Mouse (Mus musculus): ENCODE measurements at regions not wholly inside any gene's neighbourhood (a gene's known extent, or its start where the extent isn't known, plus 50 kb on each side); places are given as distances from the start of the nearest gene placed in this dataset.
A peak's percentile ranks its signal among the peaks of the same experiment; 100 is the strongest.

- Histone ChIP-seq H3K9me3 (ENCODE audit: low read length) (no peaks in the 10 kb centered on the region), H3K36me3 (ENCODE audit: insufficient read depth, low read length) (no peaks in the 10 kb centered on the region), H3K4me1 (replicated peaks; ENCODE audit: low read depth, low read length) (peaks cover 3% of the 10 kb centered on the region; the same call in 1 of the 2 replicates), H3K4me3 (replicated peaks; ENCODE audit: low read length) (no peak overlapping the region), H3K27me3 (ENCODE audit: insufficient read depth, low read length) (no peaks in the 10 kb centered on the region)
- TF ChIP-seq POU5F1 (IDR thresholded peaks at IDR 0.05; ENCODE audit: borderline replicate concordance, low read length) (no peak), NANOG (IDR thresholded peaks at IDR 0.05; ENCODE audit: borderline replicate concordance, low read length) (no peak), CTCF (conservative IDR thresholded peaks at IDR 0.05; ENCODE audit: low read length) (no peak)
Measured at GRCm38 (mm10) chr13:103683169-103683568, 91.2 kb downstream of the Srek1 start.

- no peak for TF ChIP-seq CTCF (conservative IDR thresholded peaks at IDR 0.05; ENCODE audit: low read length)
- no peak for TF ChIP-seq POU5F1 (IDR thresholded peaks at IDR 0.05; ENCODE audit: borderline replicate concordance, low read length)
- TF ChIP-seq NANOG (IDR thresholded peaks at IDR 0.05; ENCODE audit: borderline replicate concordance, low read length) = no peak
- Histone ChIP-seq H3K4me1 (replicated peaks; ENCODE audit: low read depth, low read length) (peaks cover 3% of the 10 kb centered on the region; the same call in 1 of the 2 replicates), H3K36me3 (ENCODE audit: insufficient read depth, low read length) (no peaks in the 10 kb centered on the region), H3K27me3 (ENCODE audit: insufficient read depth, low read length) (peaks cover 7% of the 10 kb centered on the region; the same call in 1 of the 2 replicates), H3K9me3 (ENCODE audit: low read length) (no peaks in the 10 kb centered on the region), H3K4me3 (replicated peaks; ENCODE audit: low read length) (no peak overlapping the region)
Measured at GRCm38 (mm10) chr13:103680740-103681139, 93.7 kb downstream of the Srek1 start.

- peaks cover 7% of the 10 kb centered on the region; the same call in 1 of the 2 replicates for H3K27me3 ChIP-seq (ENCODE audit: insufficient read depth, low read length)
- TF ChIP-seq CTCF (conservative IDR thresholded peaks at IDR 0.05; ENCODE audit: low read length) (no peak), POU5F1 (IDR thresholded peaks at IDR 0.05; ENCODE audit: borderline replicate concordance, low read length) (no peak), NANOG (IDR thresholded peaks at IDR 0.05; ENCODE audit: borderline replicate concordance, low read length) (no peak)
- H3K9me3 ChIP-seq (ENCODE audit: low read length) = no peaks in the 10 kb centered on the region
- H3K4me3 ChIP-seq (replicated peaks; ENCODE audit: low read length) = no peak overlapping the region
- H3K4me1 ChIP-seq (replicated peaks; ENCODE audit: low read depth, low read length) = peaks cover 3% of the 10 kb centered on the region; the same call in 1 of the 2 replicates
- no peaks in the 10 kb centered on the region for H3K36me3 ChIP-seq (ENCODE audit: insufficient read depth, low read length)
Measured at GRCm38 (mm10) chr13:103680052-103680451, 94.4 kb downstream of the Srek1 start.

GRCm38 (mm10) chr13:103676831-103677230 lies 97.6 kb downstream of the Srek1 start:
- Histone ChIP-seq H3K27me3 (ENCODE audit: insufficient read depth, low read length) (peaks cover 7% of the 10 kb centered on the region; the same call in 1 of the 2 replicates), H3K36me3 (ENCODE audit: insufficient read depth, low read length) (no peaks in the 10 kb centered on the region), H3K4me1 (replicated peaks; ENCODE audit: low read depth, low read length) (peaks cover 9% of the 10 kb centered on the region), H3K9me3 (ENCODE audit: low read length) (no peaks in the 10 kb centered on the region), H3K4me3 (replicated peaks; ENCODE audit: low read length) (no peak overlapping the region)
- TF ChIP-seq NANOG (IDR thresholded peaks at IDR 0.05; ENCODE audit: borderline replicate concordance, low read length) (no peak), CTCF (conservative IDR thresholded peaks at IDR 0.05; ENCODE audit: low read length) (no peak), POU5F1 (IDR thresholded peaks at IDR 0.05; ENCODE audit: borderline replicate concordance, low read length) (no peak)

GRCm38 (mm10) chr13:103676221-103676620 lies 98.2 kb downstream of the Srek1 start:
- peaks cover 7% of the 10 kb centered on the region; the same call in 1 of the 2 replicates for H3K27me3 ChIP-seq (ENCODE audit: insufficient read depth, low read length)
- H3K9me3 ChIP-seq (ENCODE audit: low read length) = no peaks in the 10 kb centered on the region
- TF ChIP-seq NANOG (IDR thresholded peaks at IDR 0.05; ENCODE audit: borderline replicate concordance, low read length) = no peak
- TF ChIP-seq POU5F1 (IDR thresholded peaks at IDR 0.05; ENCODE audit: borderline replicate concordance, low read length) = no peak
- no peak for TF ChIP-seq CTCF (conservative IDR thresholded peaks at IDR 0.05; ENCODE audit: low read length)
- no peak overlapping the region for H3K4me3 ChIP-seq (replicated peaks; ENCODE audit: low read length)
- peaks cover 10% of the 10 kb centered on the region for H3K4me1 ChIP-seq (replicated peaks; ENCODE audit: low read depth, low read length)
- no peaks in the 10 kb centered on the region for H3K36me3 ChIP-seq (ENCODE audit: insufficient read depth, low read length)

GRCm38 (mm10) chr13:103670611-103671010 lies 103.8 kb downstream of the Srek1 start:
- Histone ChIP-seq H3K9me3 (ENCODE audit: low read length) (no peaks in the 10 kb centered on the region), H3K36me3 (ENCODE audit: insufficient read depth, low read length) (no peaks in the 10 kb centered on the region), H3K4me3 (replicated peaks; ENCODE audit: low read length) (no peak overlapping the region), H3K27me3 (ENCODE audit: insufficient read depth, low read length) (0 out of 2 replicates have a peak, but pooled peaks cover 3% of the 10 kb centered on the region), H3K4me1 (replicated peaks; ENCODE audit: low read depth, low read length) (peaks cover 27% of the 10 kb centered on the region)
- TF ChIP-seq CTCF (conservative IDR thresholded peaks at IDR 0.05; ENCODE audit: low read length) = no peak
- no peak for TF ChIP-seq POU5F1 (IDR thresholded peaks at IDR 0.05; ENCODE audit: borderline replicate concordance, low read length)
- no peak for TF ChIP-seq NANOG (IDR thresholded peaks at IDR 0.05; ENCODE audit: borderline replicate concordance, low read length)

- Histone ChIP-seq H3K9me3 (ENCODE audit: low read length) (no peaks in the 10 kb centered on the region), H3K4me3 (replicated peaks; ENCODE audit: low read length) (no peak overlapping the region), H3K36me3 (ENCODE audit: insufficient read depth, low read length) (no peaks in the 10 kb centered on the region), H3K4me1 (replicated peaks; ENCODE audit: low read depth, low read length) (peaks cover 27% of the 10 kb centered on the region), H3K27me3 (ENCODE audit: insufficient read depth, low read length) (0 out of 2 replicates have a peak, but pooled peaks cover 3% of the 10 kb centered on the region)
- TF ChIP-seq NANOG (IDR thresholded peaks at IDR 0.05; ENCODE audit: borderline replicate concordance, low read length) (no peak), CTCF (conservative IDR thresholded peaks at IDR 0.05; ENCODE audit: low read length) (no peak), POU5F1 (IDR thresholded peaks at IDR 0.05; ENCODE audit: borderline replicate concordance, low read length) (no peak)
Measured at GRCm38 (mm10) chr13:103669856-103670255, 104.6 kb downstream of the Srek1 start.

GRCm38 (mm10) chr13:103667749-103668148 lies 106.7 kb downstream of the Srek1 start:
- H3K4me1 ChIP-seq (replicated peaks; ENCODE audit: low read depth, low read length) = peaks cover 27% of the 10 kb centered on the region
- TF ChIP-seq NANOG (IDR thresholded peaks at IDR 0.05; ENCODE audit: borderline replicate concordance, low read length) = peak; percentile 78
- no peak for TF ChIP-seq POU5F1 (IDR thresholded peaks at IDR 0.05; ENCODE audit: borderline replicate concordance, low read length)
- no peak overlapping the region for H3K4me3 ChIP-seq (replicated peaks; ENCODE audit: low read length)
- no peaks in the 10 kb centered on the region for H3K9me3 ChIP-seq (ENCODE audit: low read length)
- H3K36me3 ChIP-seq (ENCODE audit: insufficient read depth, low read length) = no peaks in the 10 kb centered on the region
- H3K27me3 ChIP-seq (ENCODE audit: insufficient read depth, low read length) = 0 out of 2 replicates have a peak, but pooled peaks cover 3% of the 10 kb centered on the region
